Mouse (Mus musculus) megakaryocyte, embryonic 14.5 days (primary cell): Measurements from ENCODE around the gene Xlr4b. TPM values are rescaled to one million over a fixed set of nuclear protein-coding genes. Genes with fewer than 3 reads are reported as not detected.
A peak's percentile ranks its signal among the peaks of the same experiment; 100 is the strongest.
"Not testable (repeated sequence)": the region's sequence is repeated elsewhere in the genome, so short reads cannot be mapped to it uniquely, and the experiment has no call there.

Experiments used
- H3K27me3 ChIP-seq: replicated peaks from 2 replicates; pipeline ENCODE3; 2012; ENCODE audit warnings: inconsistent platforms
- H3K36me3 ChIP-seq: replicated peaks from 2 replicates; pipeline ENCODE3; 2012; ENCODE audit warnings: low read length, inconsistent platforms, mixed read lengths
- H3K4me1 ChIP-seq: 2 replicates; pipeline ENCODE4 v1.6.1; 2012; ENCODE audit warnings: inconsistent platforms
- H3K4me3 ChIP-seq: replicated peaks from 2 replicates; pipeline ENCODE3; 2012; ENCODE audit warnings: moderate library complexity, mild to moderate bottlenecking, inconsistent platforms
- H3K9me3 ChIP-seq: 2 replicates; pipeline ENCODE4 v1.6.1; 2012; ENCODE audit warnings: inconsistent platforms
- FLI1 ChIP-seq: IDR thresholded peaks from 2 replicates; pipeline ENCODE4 v1.6.1; 2012; ENCODE audit warnings: low read length, inconsistent platforms, mixed read lengths
- GATA1 ChIP-seq: IDR thresholded peaks from 3 replicates; pipeline ENCODE4 v1.6.1; 2012; ENCODE audit warnings: mixed read lengths, low read length, inconsistent platforms, borderline replicate concordance
- polyA plus RNA-seq: library from polyadenylated mRNA; stranded (reverse); fragments of >175 nt; gene quantifications from 2 replicates; pipeline ENCODE4 v1.2.3, GENCODE M21; 2012; ENCODE audit warnings: low replicate concordance; ENCODE audit not compliant: insufficient read depth

Xlr4b gene
- 0.91 TPM in 1 of 2 replicates, not detected in the other for polyA plus RNA-seq

GRCm38 (mm10) chrX:73213819-73214564 is at the start of gene Xlr4b:
Xlr4b (plus strand) TSS chrX:73214333.
- H3K27me3 ChIP-seq, H3K4me3 ChIP-seq, H3K4me1 ChIP-seq: not testable (repeated sequence)

DNA sequence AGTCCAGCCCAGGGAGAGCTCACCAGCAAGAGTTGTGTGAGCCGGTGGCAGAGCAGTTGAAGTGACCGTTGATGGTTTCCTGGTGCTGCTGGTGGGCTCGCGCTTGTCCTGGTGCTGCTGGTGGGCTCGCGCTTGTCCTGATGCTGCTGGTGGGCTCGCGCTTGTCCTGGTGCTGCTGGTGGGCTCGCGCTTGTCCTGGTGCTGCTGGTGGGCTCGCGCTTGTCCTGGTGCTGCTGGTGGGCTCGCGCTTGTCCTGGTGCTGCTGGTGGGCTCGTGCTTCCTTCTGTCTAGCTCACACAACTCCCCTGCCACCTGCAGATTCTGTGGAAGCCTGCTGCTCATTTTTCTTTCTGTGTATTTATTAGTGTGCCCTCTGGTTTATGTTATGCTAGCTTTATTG is 37.2 kb upstream of the Xlr4b start, which contains the start of gene Spin2d:
Gene Spin2d (minus strand): TSS at position 101 of the 400 bp plus-strand sequence.
- H3K27me3 ChIP-seq, H3K4me3 ChIP-seq: not testable (repeated sequence)

More at GRCm38 (mm10) chrX:73213819-73214564, at the start of gene Xlr4b:
- not testable (repeated sequence) for H3K36me3 ChIP-seq, H3K9me3 ChIP-seq

DNA sequence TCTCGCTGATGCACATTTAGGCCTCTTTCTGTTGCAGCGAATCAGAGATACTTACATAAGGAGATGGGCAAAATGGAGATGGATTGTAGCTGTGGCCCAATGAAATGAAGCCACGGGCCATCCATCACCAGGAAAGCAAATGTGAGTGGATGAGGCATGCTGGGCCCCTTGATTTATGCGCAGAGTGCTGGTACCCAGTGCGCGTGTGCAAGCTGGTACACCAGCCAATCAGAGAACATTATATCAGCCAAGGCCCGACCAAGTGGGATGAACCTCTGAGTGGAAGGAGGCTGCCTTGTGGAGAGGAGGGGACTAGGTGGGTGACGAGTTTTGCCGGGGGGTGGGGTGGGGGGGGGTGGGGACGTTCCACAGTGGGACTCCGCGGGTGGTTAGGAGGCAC is 22.2 kb upstream of the Xlr4b start, which contains the start of gene Xlr3b:
Gene Xlr3b (plus strand): TSS at position 274 of the 400 bp plus-strand sequence.
- not testable (repeated sequence) for H3K36me3 ChIP-seq, H3K4me3 ChIP-seq, H3K4me1 ChIP-seq, H3K9me3 ChIP-seq, H3K27me3 ChIP-seq

More for the DNA sequence above, 37.2 kb upstream of the Xlr4b start, which contains the start of gene Spin2d:
- H3K9me3 ChIP-seq, H3K4me1 ChIP-seq, H3K36me3 ChIP-seq: not testable (repeated sequence)

DNA sequence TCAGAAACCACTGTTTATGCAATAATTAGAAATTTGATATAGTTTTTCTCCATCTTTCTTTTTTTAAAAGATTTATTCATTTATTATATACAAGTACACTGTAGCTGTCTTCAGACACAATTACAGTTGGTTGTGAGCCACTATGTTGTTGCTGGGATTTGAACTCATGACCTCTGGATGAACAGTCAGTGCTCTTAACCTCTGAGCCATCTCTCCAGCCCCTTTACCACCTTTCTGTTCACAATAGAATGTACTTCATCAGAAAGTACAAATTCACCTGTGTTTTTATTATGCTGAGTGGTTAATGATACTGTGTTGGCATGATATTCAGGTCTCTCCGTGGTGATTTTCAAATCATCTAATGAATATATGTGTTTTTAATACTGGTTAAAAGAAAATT is 11.2 kb downstream of the Xlr4b start:
- Histone ChIP-seq H3K4me3 (no peak overlapping the region), H3K27me3 (peaks cover 14% of the 10 kb centered on the region), H3K4me1 (peaks cover 5% of the 10 kb centered on the region), H3K36me3 (no peaks in the 10 kb centered on the region), H3K9me3 (no peaks in the 10 kb centered on the region)
- TF ChIP-seq GATA1 (no peak), FLI1 (no peak)

DNA sequence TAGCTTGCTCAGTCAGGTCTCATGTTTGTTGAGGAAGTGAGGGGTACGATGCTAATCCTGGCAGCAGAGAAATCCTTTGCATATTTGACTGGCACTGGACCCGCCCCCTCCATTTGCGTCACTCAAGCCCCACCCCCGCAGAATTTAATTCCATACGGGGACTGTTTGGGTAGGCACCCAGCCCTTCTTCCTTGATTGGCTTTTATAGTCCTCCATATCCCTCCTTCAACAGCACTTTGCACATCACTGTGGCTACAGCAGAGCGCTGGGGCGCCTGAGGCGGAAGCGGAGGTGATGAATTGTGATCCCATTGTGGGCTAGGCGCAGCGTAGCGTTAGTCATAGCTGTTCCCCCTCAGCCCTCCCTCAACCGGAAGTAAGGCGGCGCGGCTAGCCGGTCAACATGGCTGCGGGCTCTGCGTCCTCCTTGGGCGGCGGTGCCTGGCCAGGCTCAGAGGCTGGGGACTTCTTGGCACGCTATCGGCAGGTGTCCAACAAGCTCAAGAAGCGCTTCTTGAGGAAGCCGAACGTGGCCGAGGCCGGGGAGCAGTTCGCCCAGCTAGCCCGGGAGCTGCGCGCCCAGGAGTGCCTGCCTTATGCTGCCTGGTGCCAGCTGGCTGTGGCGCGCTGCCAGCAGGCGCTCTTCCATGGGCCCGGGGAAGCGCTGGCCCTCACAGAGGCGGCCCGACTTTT is 13.9 kb downstream of the Xlr4b start, which contains the start of gene F8a:
Gene F8a (plus strand): TSS at position 378 of the 692 bp plus-strand sequence.
- H3K27me3 ChIP-seq, result peaks cover 15% of the 10 kb centered on the region
- H3K36me3 ChIP-seq, result no peaks in the 10 kb centered on the region
- H3K4me1 ChIP-seq, result peaks cover 5% of the 10 kb centered on the region
- no peak for TF ChIP-seq FLI1
- TF ChIP-seq GATA1, result no peak
- H3K4me3 ChIP-seq, result peak within 1 kb of the TSS; percentile 95
- no peaks in the 10 kb centered on the region for H3K9me3 ChIP-seq

- H3K4me3 ChIP-seq, result peak overlapping the region; percentile 95
- H3K27me3 ChIP-seq, result peaks cover 15% of the 10 kb centered on the region
These were observed 14.6 kb downstream of the Xlr4b start for GRCm38 (mm10) chrX:73228606-73229214.

DNA sequence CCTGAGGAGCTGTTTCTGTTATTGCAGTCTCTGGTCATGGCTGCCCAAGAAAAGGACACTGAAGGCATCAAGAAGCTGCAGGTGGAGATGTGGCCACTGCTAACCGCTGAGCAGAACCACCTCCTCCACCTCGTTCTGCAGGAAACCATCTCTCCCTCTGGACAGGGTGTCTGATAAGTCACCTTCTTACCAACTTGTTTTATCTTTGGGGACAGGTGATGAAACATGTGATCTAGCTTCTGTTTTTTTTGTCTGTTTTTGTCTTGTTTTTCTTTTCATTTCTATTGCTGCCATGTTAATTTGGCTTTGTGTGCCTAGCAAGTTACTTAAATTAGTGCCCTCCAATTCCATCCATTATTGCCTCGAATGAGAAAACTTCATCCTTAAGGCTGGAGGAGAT is 15.2 kb downstream of the Xlr4b start:
- no peak for TF ChIP-seq FLI1
- Histone ChIP-seq H3K27me3 (peaks cover 15% of the 10 kb centered on the region), H3K4me1 (peaks cover 5% of the 10 kb centered on the region), H3K36me3 (no peaks in the 10 kb centered on the region), H3K4me3 (peak overlapping the region; percentile 95), H3K9me3 (no peaks in the 10 kb centered on the region)

More at GRCm38 (mm10) chrX:73228606-73229214, 14.6 kb downstream of the Xlr4b start:
- TF ChIP-seq GATA1, result no peak
- TF ChIP-seq FLI1, result no peak
- Histone ChIP-seq H3K4me1 (peaks cover 5% of the 10 kb centered on the region), H3K36me3 (no peaks in the 10 kb centered on the region), H3K9me3 (no peaks in the 10 kb centered on the region)

DNA sequence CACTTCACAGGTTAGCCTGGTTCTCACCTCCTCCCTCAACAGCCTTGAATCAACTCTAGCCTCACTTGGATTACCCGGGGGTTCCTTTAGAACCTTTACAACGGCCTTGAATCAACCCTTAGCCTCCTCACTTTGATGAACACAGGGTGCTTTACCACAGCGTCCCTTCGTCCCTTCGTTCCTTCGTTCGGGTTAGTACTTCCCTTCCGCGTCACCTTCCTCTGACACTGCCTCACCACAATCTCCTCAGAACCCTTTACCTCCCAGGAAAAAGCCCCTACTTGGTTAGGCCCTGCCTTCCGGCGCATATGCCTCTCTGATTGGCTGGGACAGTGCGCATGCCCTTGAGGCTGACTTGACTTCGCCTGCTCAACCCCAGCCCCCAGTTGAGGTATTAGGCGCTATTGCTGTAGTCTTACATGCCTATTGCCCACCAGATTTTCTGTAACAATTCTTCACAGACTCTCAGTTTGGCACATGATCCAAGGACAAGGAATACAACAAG is 28.7 kb downstream of the Xlr4b start, which contains the start of gene Xlr4c:
Gene Xlr4c (minus strand): TSS at position 310 of the 505 bp plus-strand sequence.
- H3K36me3 ChIP-seq, H3K4me3 ChIP-seq, H3K27me3 ChIP-seq: not testable (repeated sequence)

GRCm38 (mm10) chrX:73262428-73262827 is 48.3 kb downstream of the Xlr4b start:
- H3K4me1 ChIP-seq, H3K27me3 ChIP-seq, H3K36me3 ChIP-seq, H3K9me3 ChIP-seq, H3K4me3 ChIP-seq: not testable (repeated sequence)

More for the DNA sequence above, 28.7 kb downstream of the Xlr4b start, which contains the start of gene Xlr4c:
- H3K9me3 ChIP-seq, H3K4me1 ChIP-seq: not testable (repeated sequence)

DNA sequence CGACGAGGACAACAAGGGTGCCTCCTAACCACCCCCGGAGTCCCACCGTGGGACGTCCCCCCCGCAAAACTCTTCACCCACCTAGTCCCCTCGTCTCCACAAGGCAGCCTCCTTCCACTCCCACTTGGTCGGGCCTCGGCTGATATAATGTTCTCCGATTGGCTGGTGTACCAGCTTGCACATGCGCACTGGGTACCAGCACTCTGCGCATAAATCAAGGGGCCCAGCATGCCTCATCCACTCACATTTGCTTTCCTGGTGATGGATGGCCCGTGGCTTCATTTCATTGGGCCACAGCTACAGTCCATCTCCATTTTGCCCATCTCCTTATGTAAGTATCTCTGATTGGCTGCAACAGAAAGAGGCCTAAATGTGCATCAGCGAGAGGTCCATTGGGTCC is 51.1 kb downstream of the Xlr4b start, which contains the start of gene Xlr3c:
Gene Xlr3c (minus strand): TSS at position 121 of the 400 bp plus-strand sequence.
- H3K9me3 ChIP-seq, H3K27me3 ChIP-seq, H3K4me1 ChIP-seq, H3K4me3 ChIP-seq, H3K36me3 ChIP-seq: not testable (repeated sequence)

Other genes starting within 250 kb of the Xlr4b start
- not detected in 2 replicates for gene Zfp185, start 227.0 kb upstream of the Xlr4b start, polyA plus RNA-seq
- not detected in 2 replicates for gene Pnma5, start 177.2 kb upstream of the Xlr4b start, polyA plus RNA-seq
- gene Pnma3, start 149.5 kb upstream of the Xlr4b start, polyA plus RNA-seq, result not detected in 2 replicates
- not detected in 2 replicates for gene Xlr4a, start 131.9 kb upstream of the Xlr4b start, polyA plus RNA-seq
- gene Xlr3a, start 117.2 kb upstream of the Xlr4b start, polyA plus RNA-seq, result not detected in 2 replicates
- gene Gm14685, start 97.3 kb upstream of the Xlr4b start, polyA plus RNA-seq, result 0.03 TPM in 1 of 2 replicates, not detected in the other
- not detected in 2 replicates for gene Xlr5b, start 65.5 kb upstream of the Xlr4b start, polyA plus RNA-seq
- gene DXBay18, start 64.9 kb upstream of the Xlr4b start, polyA plus RNA-seq, result not detected in 2 replicates
- not detected in 2 replicates for gene Spin2d, start 37.3 kb upstream of the Xlr4b start, polyA plus RNA-seq
- gene Xlr3b, start 22.1 kb upstream of the Xlr4b start, polyA plus RNA-seq, result 0.17 TPM in 1 of 2 replicates, not detected in the other
- gene F8a, start 14.0 kb downstream of the Xlr4b start, polyA plus RNA-seq, result 18.9 and 42.4 TPM in 2 replicates
- gene Xlr4c, start 28.8 kb downstream of the Xlr4b start, polyA plus RNA-seq, result 2.7 TPM in 1 of 2 replicates, not detected in the other
- gene Xlr3c, start 51.1 kb downstream of the Xlr4b start, polyA plus RNA-seq, result not detected in 2 replicates
- gene Xlr5a, start 78.6 kb downstream of the Xlr4b start, polyA plus RNA-seq, result not detected in 2 replicates
- not detected in 2 replicates for gene Xlr5c, start 78.6 kb downstream of the Xlr4b start, polyA plus RNA-seq
- not detected in 2 replicates for gene Gm45015, start 122.5 kb downstream of the Xlr4b start, polyA plus RNA-seq
- 0.34 and 0.38 TPM in 2 replicates for gene Zfp275, start 128.3 kb downstream of the Xlr4b start, polyA plus RNA-seq
- gene Gm18336, start 184.4 kb downstream of the Xlr4b start, polyA plus RNA-seq, result not detected in 2 replicates
- gene Zfp92, start 196.8 kb downstream of the Xlr4b start, polyA plus RNA-seq, result not detected in 2 replicates
- gene Trex2, start 221.0 kb downstream of the Xlr4b start, polyA plus RNA-seq, result not detected in 2 replicates
- gene Haus7, start 244.7 kb downstream of the Xlr4b start, polyA plus RNA-seq, result 4.9 TPM in 1 of 2 replicates, not detected in the other